Mouse (Mus musculus) thymus, postnatal 14 days (tissue): ENCODE measurements around the gene St3gal3.

Experiments used
- DNase-seq: peaks from one replicate; pipeline ENCODE4 v3.0.0; 2021

The St3gal3 gene

DNA sequence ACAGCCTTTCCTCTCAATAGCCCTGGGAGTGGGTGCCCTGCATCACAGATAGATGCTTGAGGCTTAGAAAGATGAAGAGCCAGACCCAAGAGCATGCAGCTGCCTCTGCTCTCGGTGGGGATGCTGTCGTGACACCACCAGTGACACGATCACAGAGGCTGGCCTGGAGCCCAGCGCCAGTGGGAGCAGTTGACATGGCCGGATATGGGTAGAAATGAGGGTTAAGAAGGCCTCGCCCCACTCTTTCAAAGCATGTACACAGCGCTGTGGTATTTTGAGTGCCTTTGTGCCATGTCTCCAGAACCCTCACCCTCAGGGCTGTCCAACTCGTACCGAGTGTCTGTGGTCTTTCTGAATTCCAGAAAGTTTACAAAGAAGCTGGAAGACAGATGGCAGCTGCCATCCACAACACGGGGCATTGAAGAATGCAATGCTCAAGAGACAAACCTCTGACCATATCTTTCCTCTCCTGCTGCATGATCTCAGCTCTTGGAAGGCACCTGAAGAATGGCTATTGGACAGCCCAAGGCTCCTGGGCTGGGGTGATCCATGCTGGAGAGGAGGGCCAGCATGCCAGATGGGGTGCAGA lies 118.3 kb downstream of the St3gal3 start:
- DNase-seq, result no peak

DNA sequence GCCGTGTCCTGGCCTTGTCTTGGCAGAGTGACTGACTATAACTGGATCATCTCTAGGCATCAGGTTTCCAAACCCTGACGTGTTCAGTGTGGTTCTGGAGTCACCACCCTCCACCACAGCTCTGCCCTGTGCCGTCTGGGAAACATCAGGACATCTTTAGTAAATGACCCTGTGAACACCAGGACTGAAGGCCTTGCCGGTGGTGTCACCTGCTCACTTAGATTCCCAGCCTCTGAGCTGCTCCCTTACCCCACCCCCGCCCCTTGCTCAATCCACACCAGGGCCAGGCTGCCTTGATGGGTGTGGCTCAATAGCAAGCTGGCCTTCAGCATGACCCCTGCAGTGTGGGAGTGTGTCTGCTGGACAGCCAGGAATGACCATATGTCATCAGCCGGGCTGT lies 119.1 kb downstream of the St3gal3 start:
- no peak for DNase-seq

DNA sequence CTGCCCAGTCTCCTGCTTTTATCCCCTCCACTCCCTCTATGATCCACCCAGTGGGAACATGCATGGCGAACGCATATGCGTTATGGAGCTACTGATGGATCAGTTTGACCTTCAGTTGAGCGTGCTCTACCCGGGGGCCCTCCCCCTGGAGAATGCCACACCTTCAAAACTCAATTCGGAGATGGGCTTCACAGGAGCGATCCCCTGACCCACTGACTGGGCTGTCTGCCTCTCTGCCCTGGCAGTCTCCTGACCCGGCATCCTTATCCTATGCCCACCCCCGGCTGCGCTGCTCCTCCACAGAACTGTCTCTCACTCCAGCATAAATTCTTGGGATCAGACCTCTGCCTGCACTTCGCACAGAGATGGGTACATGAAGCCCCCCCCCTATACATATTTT lies 119.6 kb downstream of the St3gal3 start:
- DNase-seq, result no peak

DNA sequence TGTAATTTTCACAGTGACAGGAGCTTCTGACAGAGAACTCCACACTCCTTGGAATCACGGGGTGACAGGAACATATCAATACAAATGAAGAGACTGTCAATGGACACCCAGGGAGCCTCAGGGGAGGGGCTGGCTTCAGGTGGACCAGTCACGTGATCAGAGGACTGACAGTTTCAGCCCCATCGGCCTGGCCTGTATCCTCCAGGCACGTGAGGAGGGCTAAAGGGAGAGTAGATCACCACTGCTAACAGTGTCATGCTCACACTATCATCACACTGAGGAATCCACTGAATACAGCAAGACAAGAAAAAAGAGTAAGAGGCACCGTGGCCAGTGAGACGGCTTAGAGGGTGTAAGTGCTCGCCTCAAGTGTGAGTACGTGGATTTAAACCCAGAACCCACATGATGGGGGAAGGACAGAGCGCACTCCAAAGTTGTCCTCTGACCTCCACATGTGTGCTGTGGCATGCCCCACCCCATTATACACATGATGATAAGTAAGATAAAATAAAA lies 124.0 kb downstream of the St3gal3 start:
- no peak for DNase-seq

DNA sequence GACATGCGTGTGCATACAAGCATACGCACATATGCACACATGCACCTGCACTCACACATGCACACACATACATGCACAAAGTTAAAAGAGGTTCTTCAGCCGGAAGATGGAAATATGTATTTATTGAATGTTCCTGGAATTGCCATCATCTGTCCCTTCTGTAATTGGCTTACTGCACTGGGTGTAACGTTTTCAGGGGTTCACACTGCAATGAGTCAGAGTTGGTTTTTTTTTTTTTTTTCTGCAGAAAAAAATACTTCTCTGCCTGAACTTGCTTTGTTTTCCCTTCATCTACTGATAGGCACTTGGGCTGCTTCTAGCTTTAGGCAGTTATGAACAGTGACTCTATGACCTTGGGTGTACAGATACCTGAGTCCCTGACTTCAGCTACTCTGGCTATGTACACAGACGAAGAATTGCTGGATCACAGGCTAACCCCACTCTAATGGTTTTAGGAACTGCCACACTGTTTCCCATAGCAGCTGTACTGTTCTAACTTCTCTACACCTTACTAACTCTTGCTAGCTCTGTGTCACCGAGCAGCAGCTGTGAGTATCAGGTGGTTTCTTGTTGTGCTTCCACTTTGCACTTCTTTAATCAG lies 126.2 kb downstream of the St3gal3 start:
- DNase-seq, result no peak

DNA sequence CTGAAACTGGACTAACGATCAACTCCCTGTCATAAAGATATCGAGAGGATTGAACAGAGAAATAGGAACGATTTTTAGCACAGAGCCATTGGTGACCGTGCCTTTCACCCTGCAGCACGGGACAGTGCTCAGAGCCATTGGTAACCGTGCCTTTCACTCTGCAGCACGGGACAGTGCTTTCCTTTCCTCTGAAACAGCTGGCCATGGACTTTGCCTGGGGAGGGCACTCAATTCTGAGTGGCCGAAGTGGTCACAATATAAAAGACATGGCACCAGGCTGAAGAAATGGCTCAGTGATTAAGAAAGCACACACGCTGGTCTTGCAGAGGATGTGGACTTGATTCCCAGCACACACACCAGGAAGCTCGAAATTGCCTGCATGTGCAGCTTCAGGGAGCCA lies 133.4 kb downstream of the St3gal3 start:
- no peak for DNase-seq

DNA sequence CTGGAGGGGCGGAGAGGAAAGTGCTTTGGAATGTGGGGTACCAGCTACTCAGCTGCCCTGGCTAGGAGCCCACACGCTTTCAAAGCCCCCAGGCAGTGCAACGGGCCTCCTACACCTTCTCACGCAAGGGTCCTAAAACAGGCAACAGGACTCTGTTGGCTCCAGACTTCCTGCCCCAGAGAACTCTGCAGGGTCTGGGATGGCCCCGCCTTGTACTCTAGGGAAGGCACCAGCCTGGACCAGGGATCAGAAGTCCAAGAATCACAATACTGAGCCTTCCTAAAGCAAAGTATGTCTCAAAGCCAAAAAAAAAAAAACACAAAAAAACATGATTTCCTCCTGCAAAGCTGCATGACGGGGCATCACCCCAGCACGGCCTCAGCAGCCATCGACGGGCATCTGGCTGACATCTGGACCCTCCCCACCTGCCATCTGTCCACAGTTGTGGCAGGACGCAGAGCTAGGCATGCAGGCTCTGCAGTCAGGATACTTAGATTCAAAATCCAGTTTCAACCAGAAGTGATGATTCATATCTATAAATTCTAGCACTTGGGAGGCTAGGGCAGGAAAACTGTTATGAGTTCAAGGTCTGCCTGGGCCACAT lies 134.0 kb downstream of the St3gal3 start:
- DNase-seq, result no peak

DNA sequence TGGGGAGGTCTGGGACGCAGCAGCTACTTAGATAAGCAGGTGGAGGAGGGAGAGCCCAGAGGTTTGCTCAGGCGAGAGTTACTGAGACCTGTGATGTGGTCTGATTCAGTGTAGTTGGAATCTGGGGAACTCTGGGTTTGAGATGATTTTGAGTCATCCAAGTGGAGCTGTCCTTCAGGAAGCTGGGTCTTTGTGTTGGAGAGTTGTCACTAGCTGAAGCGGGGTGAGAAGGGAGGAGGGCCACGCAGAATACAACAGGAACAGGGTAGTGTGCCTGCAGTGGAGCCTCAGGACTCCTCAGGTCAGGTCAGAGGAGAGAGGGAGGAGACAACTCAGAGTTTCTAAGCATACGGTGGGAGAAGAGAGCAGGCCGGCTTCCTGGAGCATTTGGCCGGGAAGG lies 134.8 kb downstream of the St3gal3 start:
- no peak for DNase-seq

DNA sequence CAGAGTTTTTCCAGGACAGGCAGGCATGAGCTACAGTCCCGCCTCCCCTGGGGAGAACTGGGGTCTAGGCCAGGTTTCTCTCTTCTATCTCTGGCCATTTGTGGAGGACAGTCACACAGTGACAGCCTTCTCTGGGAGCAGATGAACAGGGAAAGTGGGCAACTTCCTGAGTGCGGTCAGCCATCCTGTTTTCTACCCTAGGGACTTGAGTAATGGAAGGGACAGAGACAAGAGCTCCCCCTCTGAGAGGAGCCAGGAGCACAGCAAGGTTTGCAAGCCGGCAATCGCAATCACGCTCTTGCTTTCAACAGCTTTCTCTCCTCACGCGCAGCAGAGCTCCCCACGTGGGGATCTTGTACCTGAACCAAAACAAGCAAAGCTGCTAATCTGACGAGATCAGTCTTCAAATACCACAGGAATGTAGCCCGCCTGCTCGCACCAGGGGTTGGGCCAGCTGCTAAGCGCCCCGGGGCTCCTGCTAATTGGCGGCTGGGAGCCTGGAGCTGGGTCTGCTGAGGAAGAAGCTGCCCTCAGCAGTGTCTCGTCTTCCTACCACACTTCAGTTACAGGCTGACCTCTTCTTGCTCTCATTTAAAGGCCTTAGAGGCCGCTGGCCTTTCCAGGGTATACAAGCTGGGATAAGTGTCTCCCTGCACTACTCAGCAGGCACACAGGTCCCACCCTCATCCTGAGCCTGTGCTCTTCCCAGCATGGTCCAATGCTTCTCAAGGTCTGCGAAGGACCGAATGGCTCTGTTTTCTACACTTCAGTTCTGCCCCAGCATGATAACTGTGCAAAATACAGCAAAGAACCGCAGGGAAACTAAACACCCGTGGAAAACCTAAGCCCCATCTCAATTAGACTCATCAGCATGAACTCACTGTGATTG lies 137.1 kb downstream of the St3gal3 start:
- no peak for DNase-seq

DNA sequence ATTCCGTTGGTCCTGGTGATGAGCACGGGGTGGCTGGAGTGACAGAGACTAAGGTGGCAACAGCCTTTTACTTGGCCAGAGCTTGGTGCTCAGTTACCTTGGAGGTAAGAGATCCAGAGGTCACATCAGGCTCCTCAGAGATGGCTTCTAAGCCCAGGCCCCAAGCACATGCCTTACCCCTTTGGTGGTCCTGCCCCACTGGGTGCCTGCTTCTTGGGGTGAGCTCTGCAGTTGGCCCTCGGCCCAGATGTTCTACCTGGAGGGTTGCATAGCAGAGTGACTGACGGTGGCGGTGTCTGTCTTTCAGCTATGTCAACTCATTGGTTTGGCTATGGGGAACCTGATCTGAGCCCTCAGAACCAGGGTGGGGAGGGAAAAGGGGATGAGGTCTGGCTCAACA lies 138.0 kb downstream of the St3gal3 start:
- no peak for DNase-seq

DNA sequence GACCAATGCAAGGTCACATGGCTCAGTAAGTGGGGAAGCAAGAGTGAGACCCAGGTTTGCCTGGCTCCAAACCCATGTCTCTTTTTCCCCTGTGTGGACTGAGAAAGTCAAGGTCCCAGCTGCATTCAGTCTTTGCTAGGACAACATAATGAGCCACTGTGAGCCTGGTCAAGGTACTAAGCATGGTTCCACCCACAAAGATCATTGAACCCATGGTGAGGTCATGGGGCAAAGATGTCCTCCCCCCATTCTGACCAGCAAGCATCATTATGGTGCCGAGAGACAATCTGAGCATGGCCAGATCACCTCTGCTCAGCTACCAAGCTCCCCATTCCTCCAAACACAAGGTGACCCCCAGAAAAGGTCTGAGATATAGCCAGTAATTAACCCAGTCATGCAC lies 139.3 kb downstream of the St3gal3 start:
- no peak for DNase-seq

DNA sequence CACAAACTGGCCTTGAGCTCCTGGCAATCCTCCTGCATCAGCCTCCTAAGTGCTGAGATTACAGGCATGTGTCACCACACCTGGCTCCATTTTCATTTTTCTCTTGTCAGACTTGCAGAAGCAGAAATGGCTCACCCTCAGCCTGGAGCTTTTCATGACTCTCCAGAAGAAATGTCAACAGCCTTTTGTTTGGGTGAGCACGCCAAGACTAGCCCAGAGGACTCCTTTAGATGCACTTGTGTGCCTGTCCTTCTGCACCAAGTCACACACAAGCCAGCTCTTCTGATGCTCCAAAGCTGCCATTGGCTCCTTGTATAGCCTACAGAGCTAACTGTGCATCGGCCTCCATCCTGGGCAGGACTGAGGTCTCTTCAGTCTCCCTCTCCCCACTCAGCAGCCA lies 141.3 kb downstream of the St3gal3 start:
- no peak for DNase-seq

DNA sequence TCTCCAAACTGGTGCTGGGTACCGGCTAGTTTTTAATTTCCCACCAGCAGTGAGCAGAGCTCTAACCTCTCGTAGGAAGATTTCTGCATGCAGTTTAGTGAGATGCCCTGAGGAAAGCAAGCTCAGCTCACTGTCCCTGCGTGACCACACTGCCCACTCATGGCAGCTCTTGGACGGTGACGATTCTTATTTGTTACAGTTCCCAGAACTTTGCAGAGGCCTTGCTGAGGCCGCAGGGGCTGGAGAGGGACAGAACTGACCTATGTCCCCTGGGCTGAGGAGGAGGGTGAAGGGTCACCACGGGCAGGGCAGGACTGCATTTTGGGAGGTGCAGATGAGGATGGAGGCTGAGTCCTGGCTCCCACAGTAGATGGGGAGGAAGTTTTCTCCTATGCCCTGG lies 141.8 kb downstream of the St3gal3 start:
- DNase-seq, result no peak

DNA sequence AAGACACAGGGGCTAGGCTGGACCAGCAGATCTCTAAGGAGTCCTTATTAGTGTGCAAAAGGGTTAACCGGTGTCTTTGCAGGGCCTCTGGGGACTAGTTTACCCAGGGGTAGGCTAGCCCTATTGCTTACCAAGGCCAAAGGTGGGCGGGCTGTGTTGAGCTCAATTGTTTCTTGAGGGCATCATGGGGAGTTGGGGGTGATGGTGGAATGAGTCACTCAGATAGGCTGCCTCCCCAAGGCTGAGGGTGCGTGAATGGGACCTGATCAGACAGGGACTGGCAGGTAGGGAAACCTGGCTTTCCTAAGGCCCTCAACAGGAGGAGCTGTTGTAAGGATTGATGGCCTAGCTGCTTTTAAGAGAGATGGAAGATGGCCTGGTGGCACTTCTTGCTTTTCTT lies 142.7 kb downstream of the St3gal3 start:
- no peak for DNase-seq

DNA sequence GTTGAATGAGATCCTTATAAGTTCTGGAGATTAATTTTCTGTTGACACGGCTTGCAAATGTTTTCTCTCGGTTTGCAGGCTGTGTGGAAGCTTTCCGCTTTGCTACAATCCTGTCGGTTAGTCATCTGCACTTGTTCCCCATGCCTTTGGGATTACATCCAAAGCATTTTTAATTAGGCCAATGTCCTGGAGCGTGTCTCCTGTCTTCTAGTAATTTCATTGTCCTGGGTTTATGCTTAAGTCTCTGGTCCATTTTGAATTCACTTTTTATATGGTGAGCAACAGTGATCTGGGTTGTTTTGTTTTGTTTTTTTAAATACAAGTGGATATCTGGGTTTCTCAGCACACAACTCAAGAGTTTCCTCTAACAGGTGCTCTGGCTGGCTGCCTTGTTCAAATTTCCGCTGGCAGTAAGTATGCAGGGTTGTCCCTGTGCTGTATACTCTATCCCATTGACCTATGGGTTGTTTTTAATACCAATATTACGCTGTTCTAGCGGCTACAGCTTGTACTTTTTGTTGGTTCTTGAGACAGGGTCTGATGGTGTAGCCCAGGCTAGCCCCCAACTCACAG lies 143.6 kb downstream of the St3gal3 start:
- no peak for DNase-seq

DNA sequence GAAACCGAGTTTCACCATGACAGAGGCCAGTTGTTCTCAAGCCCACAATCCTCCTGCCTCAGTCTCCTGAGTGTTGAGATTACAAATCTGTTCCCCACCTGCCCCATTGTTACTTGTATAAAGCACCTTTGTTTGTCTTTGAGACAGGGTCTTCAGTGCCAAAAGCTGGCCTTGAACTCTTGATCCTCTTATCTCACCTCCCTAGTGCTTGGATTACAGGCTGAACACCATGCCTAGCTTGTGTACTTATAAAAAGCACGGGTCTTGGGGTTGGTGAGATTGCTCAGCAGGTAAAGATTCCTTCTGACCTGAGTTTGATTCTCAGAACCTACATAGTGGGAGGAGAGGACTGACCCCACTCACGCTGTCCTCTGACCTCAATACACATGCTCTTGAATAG lies 144.1 kb downstream of the St3gal3 start:
- DNase-seq, result no peak

DNA sequence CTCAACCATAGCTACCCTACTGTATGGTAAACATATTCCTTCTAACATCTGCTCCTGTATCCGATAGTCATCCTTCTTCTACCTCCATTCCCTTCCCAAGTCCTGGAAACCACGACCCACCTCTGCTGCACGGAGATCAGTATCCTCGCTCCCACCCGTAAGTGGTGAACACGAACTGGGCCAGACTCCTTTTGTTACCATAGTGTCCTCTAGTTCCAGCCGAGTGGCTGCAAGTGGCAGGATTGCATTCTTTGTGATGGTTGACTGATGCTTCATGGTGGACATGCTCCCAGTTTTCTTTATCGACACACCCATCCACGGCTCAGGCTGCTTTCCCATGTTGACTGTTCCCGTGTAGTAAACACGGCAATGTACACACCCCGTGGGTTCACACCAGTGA lies 144.9 kb downstream of the St3gal3 start:
- no peak for DNase-seq

DNA sequence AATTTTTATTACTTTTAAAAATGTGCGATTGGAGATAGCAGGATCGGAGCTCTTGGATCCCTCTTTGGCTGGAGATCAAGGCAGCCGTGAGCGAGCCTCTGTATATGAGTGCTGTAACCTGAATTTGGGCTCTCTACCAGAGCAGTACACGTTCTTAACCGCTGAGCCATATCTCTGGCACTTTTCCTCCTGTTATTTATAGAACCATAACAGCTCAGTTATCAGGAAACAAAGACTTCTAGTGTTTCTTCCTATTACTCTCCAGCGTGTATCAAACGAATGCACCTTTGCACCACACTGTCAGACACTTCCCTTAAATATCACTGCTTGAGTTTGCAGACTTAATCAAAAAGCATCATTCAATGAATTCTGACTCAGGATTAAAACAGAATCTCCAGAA lies 147.9 kb downstream of the St3gal3 start:
- DNase-seq, result no peak

DNA sequence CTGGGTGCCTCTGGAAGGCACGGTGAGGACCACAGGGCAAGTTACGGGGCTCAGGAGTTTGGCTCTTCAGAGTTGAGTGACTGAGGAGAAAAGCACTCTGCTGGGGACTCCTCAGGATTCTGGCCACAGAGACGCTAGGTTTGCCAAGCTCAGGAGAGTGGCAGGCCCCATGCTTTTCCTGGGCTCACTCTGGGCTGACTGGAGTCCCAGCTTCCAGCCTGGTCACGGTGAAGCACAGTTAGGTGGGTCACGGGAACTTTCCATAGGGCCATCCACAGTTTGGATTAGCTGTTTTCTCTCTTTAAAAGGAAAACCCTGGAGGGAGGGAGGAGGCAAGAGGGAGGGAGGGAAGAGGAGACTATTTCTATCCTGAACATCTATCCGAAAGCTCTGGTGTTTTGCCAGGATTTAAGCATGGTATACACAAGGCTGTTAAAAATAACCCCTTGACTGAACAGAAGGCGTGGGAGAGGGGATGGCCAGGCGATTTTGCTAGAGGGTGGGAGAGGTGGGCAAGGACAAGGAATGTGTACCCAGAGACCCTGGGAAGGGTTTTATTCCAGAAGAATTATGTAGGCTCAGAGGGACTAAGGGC lies 149.6 kb downstream of the St3gal3 start:
- DNase-seq, result no peak

DNA sequence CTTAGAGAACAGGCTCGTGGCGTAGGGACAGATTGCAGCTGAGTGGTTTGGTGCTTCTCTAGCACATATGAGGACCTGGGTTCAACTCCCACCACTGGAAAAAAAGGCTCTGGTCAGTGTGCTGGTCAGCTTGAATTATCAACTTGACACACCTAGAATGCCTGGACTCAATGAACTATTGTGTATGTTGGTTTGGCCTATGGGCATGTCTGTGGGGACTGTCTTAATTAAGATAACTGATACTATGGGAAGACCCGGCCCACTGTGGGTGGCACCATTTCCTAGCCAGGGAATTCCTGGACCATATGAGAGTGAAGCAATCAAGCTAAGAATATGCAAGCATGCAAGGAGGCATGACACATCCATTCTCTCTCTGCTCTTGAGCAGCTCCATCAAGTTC lies 150.5 kb downstream of the St3gal3 start:
- no peak for DNase-seq

DNA sequence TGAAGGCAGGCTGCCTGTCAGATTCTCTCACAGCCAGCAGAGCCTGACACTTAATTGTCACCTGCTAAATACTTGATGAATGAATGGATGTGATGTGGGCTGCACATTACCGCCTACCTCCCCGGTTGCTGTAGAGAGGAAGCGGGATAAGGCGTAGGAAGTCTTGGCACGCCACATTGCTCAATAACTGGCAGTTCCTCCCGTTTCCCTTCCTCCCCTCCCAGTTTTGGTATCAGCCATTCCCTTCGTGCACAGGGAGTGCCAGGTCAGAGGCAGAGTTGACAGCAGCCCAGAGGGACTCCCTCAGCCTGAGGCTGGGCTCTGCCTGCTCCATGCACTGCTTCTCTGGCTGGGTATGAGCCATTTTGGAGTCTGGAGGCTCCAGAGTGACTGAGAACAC lies 152.0 kb downstream of the St3gal3 start:
- no peak for DNase-seq

DNA sequence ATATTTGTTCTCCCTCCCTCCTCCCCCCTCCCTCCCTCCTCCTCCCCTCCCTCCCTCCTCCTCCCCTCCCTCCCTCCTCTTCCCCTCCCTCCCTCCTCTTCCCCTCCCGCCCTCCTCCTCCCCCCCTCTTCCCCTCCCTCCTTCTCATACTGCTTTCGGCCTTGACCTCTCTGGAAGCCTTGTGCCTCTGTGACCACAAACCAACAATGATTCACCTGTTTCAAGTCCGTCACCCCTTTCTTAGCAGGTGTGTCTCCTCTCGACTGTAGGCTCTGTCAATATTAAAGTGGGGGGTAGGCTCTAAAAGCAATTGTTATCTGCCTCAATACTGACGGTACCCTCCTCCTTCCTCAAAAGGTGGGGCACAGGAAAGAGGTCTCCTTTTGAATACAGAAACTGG lies 153.2 kb downstream of the St3gal3 start:
- DNase-seq, result no peak

DNA sequence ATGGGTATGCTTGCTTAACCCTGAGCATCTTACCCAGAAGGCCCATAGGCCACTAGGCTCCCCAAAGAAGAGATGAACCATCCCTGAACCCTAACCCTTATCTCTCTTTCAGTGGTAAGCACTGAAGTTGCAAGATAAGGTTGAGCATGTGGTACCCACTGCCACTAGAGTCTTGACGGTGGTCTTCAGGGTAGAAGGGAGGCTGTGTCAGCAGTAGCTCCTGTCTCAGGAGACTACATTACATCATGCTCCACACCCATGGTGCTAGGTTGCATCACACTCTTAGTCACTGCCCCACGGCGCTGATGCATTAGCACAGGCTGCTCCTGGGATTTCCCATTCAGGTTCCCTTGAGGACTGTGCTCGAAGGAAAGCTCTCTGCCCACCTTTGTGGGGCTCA lies 154.6 kb downstream of the St3gal3 start:
- DNase-seq, result no peak
